Mouse (Mus musculus): ENCODE results near the gene Nprl3.
A peak's percentile ranks its signal among the peaks of the same experiment; 100 is the strongest.
"Not testable (repeated sequence)": the region's sequence is repeated elsewhere in the genome, so short reads cannot be mapped to it uniquely, and the experiment has no call there.

DNA sequence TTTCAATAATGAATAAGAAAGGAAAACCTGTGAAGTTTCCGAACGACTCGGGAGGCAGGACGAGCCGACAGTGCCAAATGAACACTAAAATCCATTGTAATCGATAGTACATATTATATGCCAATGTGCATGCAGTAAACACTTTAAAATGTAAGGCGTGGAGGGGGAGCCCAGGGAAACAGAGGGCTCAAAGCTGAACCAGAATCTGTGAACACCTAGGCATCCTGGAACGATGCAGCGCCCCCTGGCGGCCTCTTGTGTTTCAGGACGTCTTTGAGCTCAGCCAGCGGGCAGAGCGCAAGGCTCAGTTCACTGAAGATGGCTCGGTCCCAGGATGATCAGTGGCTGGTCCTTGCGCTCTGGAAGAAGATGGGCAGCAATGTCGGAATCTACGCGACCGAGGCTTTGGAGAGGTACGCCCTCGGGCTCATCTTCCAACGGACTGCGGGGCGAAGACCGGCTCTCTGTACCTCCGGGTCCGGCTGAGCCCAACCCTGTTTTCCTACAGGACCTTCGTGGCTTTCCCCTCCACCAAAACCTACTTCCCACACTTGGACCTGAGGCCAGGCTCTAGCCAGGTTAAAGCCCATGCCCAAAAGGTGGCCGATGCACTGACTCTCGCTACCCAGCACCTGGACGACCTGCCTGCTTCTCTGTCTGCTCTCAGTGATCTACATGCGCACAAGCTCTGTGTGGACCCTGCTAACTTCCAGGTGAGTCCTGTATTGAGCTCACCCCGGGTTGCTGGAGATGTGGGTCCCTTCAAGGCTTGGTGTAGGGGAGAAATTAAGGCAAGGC, 19.4 kb upstream of the Nprl3 start, which contains the start of gene Hbq1b:
- TF ChIP-seq POLR2A (IDR thresholded peaks at IDR 0.05; ENCODE audit: extremely low read depth, insufficient read depth, low read length) = not testable (repeated sequence)
- peak; percentile 63 for TF ChIP-seq CTCF (IDR thresholded peaks at IDR 0.05; ENCODE audit: low read depth, low read length)

Measured in liver, adult 2 months (tissue).